Mouse (Mus musculus) right cerebral cortex, adult 2 months (tissue): Measurements from ENCODE around the gene Dusp16.

Experiments
- DNase-seq, 2 experiments: peaks; one replicate each; pipeline ENCODE4 v3.0.0; 2021 to 2022; ENCODE audit warnings: low spot score in 2 of 2

The Dusp16 gene

DNA sequence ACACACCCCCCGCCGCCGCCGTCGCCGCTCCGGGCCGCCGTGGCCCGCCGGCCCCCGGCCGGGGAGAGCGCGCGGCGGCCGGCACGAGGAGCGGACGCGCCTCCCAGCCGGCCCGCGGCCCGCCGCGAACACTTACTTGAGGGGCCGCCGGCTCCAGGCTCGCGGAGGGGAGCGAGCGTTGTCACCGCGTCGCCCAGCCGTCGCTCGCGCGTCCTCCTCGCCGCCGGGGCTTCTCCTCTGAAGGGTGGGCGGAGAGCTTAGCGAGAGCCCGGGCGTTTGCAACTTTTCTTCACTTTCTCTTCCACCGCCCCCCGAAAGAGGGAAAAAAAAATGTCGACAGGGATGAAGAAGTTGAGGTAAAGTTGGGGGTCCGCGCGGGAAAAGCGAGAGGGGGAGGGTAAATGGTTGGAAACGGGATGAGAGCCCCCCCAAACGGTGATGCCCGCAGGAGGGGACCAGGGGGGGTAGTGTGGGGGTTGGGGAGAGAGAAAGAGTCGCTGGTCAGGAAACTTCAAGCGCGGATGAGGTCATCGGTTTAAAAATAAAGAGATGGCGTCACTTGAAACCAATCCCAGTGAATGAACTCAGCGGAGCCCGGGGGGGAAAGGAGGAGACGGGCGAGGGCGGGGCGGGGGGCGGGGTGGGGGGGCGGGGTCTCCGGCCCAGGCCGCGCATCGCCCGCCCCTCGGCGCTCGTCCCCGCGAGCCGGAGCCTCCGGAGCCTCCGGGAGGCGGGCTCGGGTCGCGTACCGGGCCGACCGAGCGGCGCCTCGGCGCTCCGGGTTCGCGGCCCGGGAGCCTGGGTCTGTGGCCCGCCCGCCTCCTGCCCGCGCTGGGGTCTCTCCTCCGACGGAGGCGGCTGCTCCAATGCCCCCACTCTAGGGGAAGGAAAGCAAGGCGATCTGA is at the start of gene Dusp16:
Gene Dusp16, minus strand, starts transcription at position 485 of the 905 bp plus-strand sequence.
- peak; percentile 81 to 85 for DNase-seq

- no peak for DNase-seq
Observed at GRCm38 (mm10) chr6:134840346-134840745, 47.9 kb upstream of the Dusp16 start.

DNA sequence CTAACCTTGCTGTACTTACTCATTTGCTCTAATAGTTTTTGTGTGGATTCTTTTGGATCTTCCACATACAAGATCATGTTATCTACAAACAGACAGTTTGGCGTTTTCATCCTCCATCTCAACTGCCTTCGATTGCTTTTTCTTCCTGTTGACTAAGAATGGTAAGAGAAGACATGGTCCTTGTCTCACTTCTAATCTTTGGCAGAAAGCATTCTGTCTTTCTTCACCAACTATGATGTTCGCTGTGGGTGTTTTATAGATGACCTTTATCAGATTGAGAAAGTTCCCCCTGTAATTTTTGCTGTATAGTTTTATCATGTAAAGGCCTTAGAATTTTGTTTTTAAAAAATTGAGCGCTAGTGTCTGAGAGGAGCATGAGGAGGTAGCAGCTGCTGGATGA is 45.7 kb upstream of the Dusp16 start:
- no peak for DNase-seq

GRCm38 (mm10) chr6:134834585-134835251 is 42.3 kb upstream of the Dusp16 start:
- DNase-seq = no peak

- no peak for DNase-seq
Observed at GRCm38 (mm10) chr6:134830776-134831175, 38.4 kb upstream of the Dusp16 start.

DNA sequence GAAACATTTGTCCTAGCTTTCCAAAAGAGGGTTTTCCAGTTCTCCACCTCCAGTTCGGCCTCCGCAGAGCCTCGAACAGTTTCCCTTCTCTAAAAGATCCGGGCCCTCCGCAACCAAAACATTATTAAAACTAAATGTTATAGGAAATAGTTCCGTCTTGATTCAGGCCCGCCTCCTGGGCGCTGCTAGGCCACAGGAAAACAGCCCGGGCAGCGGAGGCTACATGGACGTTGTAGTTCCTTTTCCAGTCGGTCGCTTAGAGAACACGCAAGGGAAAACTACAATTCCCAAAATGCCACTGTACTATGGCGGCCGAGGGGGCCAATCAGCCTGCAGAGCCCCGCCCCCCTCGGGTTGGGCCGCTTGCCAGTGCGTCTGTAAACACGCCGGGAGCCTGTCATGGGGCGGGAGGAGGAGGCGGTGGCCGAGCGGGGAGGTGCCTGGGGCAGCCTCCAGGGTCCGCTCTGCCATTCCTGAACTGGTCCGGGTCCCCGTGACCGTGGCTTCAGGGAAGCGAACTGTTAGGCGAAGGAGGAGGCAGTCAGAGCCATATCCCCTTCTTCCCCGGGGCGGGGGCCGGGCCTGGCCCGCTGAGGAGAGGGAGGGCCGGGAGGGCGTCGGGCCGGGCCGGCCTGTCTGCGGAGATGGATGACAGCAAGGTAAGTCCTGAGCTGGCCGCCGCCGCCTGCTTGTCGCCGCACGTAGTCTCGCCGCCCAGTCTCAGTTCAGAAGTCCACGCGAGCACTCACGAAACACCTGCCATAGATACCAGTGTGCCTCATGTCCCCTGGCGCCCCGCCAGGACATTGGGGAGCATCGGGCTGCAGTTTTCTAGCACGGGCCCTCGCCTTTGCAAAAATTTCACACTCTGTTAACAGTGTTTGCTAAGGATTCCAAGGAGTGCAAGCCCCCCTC is 37.6 kb upstream of the Dusp16 start, which contains the start of gene Crebl2:
Gene Crebl2, plus strand, starts transcription at position 369 of the 915 bp plus-strand sequence.
- peak; percentile 99 to 100 for DNase-seq

DNA sequence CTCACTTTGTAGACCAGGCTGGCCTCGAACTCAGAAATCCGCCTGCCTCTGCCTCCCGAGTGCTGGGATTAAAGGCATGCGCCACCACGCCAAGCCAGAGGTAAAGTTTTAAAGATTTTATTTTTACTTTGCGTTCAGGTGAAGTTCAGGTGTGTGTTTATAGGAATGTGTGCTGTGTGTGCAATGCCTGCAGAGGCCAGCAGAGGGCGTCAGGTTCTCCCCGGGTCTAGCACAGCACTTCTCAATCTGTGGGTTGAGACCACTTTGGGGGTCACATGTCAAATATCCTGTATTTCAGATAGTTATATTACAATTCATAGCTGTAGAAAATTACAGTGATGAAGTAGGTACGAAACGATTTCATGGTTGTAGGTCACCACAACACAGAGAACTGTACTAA is 30.4 kb upstream of the Dusp16 start:
- DNase-seq = no peak

- DNase-seq = no peak
Observed at GRCm38 (mm10) chr6:134820411-134820810, 28.0 kb upstream of the Dusp16 start.

- DNase-seq = no peak
Observed at GRCm38 (mm10) chr6:134819741-134820140, 27.3 kb upstream of the Dusp16 start.

- no peak for DNase-seq
Observed at GRCm38 (mm10) chr6:134817051-134817928, 24.9 kb upstream of the Dusp16 start.

DNA sequence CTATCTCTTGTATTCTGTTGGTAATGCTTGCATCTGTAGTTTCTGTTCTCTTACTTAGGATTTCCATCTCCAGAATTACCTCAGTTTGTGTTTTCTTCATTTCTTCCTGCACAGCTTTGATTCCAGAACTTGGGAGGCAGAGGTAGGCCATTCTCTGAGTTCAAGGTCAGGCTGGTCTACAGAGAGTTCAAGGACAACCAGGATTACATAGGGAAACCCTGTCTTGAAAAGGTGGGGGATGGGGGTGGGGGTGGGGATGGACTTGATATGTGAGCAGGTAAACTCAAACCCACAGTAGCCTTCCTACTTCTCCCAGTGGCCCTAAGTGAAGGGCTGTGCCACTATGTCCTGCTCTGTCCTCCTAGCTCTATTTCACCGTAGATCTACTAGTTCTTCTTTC is 20.6 kb upstream of the Dusp16 start:
- DNase-seq = no peak

DNA sequence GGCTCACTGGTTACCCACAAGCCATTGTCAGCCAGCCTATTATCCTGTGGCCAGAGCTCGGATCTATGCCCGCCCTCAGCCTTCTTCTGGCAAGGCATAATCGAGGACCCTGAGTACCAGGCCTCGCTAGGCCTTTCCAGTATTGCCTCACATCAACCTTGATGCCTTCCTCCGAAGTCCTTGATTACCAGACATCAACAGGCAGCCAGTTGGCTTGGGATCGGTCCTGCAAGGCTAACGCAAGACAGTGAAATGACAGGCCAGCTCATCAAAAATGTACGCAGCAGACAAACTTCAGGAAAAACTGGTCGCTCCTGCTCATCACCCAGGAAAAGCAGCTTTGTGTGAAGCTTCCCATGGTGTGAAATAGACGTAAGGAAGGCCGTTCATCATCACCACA is 15.4 kb upstream of the Dusp16 start:
- DNase-seq = no peak

DNA sequence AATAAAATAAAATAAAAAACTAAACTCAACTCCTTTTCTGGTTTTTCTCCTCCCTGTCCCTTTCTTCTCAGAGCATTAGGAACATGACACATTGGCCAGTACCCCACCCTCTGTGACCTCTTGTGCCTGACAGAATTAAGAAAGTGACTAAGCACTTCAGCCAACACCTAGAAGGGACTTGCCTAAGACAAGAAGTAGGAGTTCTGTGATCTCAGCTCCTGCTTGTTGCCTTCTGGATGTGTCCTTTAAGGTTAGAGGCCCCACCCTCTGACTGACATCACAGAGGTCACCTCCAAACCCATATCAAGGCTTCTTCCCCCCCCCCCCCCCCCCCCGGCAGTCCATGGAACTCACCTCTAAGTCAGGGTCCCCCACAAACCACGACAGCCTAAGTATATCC is 14.7 kb upstream of the Dusp16 start:
- DNase-seq = no peak

DNA sequence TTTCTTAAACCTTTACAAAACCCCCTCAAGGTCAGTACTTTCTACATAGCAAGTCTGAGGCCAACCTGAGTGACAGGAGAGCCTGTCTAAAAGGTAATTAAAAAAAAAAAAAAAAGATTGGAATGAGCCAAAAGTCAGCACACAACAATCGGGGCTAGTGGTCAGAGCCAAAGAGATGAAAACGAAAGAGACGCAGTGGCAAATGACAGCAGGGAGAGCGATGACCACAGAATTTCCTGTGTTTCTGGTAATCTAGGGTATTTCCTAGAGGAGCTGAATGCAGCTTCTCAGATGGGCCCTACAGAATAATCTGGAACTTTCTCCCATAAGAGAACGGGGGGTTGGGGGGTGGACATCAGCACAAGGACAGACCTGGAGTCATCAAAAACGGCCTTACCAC is 13.7 kb upstream of the Dusp16 start:
- no peak for DNase-seq

DNA sequence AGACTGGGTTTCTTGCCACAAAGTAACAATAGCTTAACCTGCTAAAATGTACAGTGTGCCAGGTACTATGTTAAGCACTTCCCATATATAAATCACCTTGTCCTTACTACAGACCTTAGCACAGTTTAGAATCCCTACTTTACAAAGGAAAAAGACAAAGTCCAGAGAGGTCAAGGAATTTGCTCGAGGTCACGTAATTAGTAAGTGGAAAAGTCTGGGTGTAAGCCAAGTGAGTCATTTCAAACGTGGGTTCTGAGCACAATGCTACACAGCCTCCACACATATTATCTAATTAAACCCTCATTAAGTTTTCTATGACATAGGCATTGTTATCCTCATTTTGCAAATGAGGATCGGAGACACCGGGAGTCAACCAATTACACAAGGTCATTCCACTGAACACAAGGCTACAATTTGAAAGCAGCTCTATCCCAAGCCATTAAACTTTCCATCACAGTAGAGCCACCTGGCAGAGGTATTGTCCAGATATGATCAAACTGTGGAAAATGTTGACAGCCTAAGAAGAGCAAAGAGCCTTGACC is 12.4 kb upstream of the Dusp16 start:
- no peak for DNase-seq

GRCm38 (mm10) chr6:134802641-134803043 is 10.2 kb upstream of the Dusp16 start:
- no peak for DNase-seq

- DNase-seq = no peak
Observed at GRCm38 (mm10) chr6:134801483-134801882, 9.1 kb upstream of the Dusp16 start.

GRCm38 (mm10) chr6:134796297-134796696 is 3.9 kb upstream of the Dusp16 start:
- no peak for DNase-seq

- peak; percentile 77 to 78 for DNase-seq
Observed at GRCm38 (mm10) chr6:134793911-134794520, 1.6 kb upstream of the Dusp16 start.
